Mouse (Mus musculus) right cerebral cortex, postnatal 4 days (tissue): Measurements from ENCODE around the gene Sema6c.
"Not testable (repeated sequence)": the region's sequence is repeated elsewhere in the genome, so short reads cannot be mapped to it uniquely, and the experiment has no call there.

ENCODE experiments used
- DNase-seq: peaks from one replicate; pipeline ENCODE4 v3.0.0-alpha.2; 2022

Sema6c gene

GRCm38 (mm10) chr3:95159987-95160963 is at the start of gene Sema6c:
Sema6c (plus strand) TSS chr3:95160457.
- DNase-seq = peak; percentile 89

DNA sequence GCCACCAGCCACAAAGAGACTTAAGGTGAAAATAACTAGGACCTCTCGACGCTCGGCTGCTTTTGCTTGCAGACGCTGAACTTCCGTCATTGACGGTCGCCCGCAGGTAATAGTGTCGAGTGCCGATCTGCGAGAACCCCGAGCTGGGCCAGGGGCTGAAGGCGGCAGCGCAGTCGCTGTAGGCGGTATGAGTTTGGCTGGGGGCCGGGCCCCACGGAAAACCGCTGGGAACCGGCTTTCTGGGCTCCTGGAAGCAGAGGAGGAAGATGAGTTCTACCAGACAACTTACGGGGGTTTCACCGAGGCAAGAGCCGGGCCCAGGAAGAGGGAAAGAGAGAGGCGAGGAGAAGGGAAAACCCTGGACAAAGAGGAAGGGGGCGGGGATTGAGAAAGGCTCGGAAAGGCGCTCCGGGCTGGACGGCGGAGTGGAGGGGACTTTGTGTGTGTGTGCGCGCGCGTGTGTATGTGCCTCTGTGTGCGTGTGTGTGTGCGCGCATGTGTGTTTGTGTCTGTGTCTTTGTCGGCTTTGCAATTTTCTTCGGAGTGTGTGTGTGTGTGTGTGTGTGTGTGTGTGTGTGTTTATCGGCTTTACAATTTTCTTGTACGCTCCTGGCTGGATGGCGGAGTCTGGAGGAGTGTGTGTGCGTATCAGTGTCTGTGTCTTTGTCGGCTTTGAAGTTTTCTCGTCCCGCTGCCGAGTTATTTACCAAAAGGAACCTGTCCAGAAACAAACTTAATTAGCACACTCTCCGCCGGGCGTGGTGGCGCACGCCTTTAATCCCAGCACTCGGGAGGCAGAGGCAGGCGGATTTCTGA is 49.1 kb upstream of the Sema6c start, which contains the start of gene Vps72:
Gene Vps72, plus strand, starts transcription at position 112 of the 816 bp plus-strand sequence.
- peak; percentile 83 for DNase-seq

GRCm38 (mm10) chr3:95112760-95113159 is 47.5 kb upstream of the Sema6c start:
- no peak for DNase-seq

- DNase-seq = no peak
Observed at GRCm38 (mm10) chr3:95117751-95118150, 42.5 kb upstream of the Sema6c start.

DNA sequence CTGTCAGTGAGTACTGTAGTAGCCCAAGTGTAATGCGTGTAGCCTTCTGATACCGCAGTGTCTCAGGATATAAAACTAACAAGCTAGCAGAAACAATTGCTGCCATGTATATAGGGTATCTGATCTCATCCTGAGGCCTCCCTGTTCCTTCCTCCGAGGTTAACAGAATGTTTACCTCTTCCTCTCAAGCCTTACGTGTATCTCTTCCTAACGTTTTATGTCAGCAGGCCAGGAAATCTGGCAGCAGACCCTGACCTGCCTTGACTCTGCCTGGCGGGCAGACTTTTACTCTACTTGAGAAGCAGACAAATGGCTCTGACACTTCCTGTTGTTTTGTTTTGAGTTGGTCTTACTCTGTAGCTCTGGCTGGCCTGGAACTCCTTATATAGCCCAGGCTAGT is 38.7 kb upstream of the Sema6c start:
- DNase-seq = no peak

GRCm38 (mm10) chr3:95124246-95124645 is 36.0 kb upstream of the Sema6c start, which contains the start of gene Tmod4:
Tmod4 (plus strand) TSS chr3:95124476.
- DNase-seq = no peak

GRCm38 (mm10) chr3:95124972-95125371 is 35.3 kb upstream of the Sema6c start:
- DNase-seq = peak; percentile 72

DNA sequence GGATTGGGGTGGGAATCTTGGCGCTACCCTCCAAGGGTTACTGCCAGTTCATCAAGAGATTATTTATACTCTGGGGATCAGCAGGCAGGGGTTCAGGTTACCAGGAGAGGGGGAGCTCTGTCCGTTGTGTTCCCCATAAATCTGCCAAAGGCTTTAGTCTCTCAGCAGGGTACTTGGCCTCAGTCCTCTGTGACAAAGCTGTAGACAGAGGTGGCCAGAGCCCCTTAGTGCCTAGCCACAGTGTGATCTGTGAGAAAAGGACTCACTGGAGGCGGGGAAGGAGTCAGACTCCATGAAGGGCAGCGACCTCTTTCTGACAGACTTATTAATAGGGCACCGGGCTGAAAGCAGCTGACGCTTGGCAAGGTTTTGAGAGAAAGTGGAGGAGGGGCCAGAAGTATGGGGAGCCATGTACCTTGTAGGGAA is 31.0 kb upstream of the Sema6c start:
- DNase-seq = no peak

DNA sequence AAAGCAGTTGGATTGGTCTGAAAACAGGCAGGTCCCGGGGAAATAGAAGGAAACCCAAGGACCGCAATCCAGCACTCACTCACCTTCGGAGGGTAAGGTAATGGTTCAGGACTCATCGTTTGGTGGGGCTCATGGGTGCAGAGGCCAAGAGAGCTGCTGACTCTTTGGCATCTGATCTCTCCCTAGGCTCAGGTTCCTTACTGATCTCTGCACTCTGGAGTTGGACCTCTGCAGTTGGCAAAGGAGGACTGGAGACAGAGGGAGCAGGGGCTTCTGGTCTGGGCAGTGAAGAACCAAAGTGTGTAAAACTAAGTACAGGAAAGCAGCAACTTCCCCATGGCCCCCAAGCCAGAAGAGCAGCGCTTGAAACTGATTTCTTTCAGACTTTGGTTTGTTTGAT is 30.2 kb upstream of the Sema6c start:
- DNase-seq = no peak

DNA sequence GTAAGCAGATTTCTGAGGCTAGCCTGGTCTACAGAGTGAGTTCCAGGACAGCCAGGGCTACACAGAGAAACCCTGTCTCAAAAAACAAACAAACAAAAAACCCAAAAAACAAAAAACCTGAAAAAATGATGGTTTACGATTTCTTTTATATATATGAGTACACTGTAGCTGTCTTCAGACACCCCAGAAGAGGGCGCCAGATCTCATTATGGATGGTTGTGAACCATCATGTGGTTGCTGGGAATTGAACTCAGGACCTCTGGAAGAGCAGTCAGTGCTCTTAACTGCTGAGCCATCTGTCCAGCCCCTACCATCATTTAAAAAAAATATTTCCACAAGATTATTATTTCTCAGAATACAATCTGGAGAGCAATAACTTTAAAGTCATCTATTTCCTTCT is 27.9 kb upstream of the Sema6c start:
- not testable (repeated sequence) for DNase-seq

DNA sequence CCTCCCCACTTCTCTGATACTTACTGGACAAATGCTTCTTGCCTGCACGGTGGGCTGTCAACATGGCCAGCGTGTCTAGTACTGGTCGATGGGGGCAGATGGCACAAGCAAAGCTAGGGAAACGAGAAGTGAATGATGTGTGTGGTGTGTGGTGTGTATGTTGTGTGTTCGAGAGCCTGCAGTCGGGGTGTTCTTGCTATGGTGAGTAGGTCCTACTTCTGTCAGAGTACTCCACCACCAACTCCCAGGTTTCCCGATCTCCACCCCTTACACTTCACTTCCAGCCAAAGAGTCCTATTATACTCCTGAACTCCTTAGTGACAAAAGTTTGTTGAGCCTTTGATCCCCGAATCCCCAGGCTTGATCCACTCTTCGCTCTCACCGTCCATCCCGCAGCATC is 27.1 kb upstream of the Sema6c start:
- DNase-seq = no peak

DNA sequence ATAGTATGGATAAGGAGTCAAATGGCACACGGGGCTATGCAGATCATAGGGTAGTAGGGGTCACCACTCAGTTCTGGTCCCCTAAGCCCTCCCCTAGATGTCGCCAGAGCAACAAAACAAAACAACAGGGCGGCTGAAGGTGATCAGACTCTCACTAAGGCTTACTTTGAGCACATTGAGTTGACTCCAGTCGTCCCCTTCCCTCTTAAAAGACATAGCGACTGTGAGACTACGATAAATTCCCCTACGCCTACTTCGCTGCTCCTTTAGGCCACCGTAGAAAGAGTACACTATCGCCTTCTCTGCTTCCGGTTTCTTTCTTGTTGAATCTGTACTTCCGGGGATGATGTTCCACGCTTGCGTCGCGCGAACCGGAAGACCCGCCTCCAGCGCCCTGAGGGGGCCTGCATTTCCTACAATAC is 26.6 kb upstream of the Sema6c start, which contains the start of the genes Scnm1 and Lysmd1:
Gene Scnm1, minus strand, starts transcription at position 332 of the 422 bp plus-strand sequence.
Gene Lysmd1, plus strand, starts transcription at position 409 of the 422 bp plus-strand sequence.
- DNase-seq = peak; percentile 78

DNA sequence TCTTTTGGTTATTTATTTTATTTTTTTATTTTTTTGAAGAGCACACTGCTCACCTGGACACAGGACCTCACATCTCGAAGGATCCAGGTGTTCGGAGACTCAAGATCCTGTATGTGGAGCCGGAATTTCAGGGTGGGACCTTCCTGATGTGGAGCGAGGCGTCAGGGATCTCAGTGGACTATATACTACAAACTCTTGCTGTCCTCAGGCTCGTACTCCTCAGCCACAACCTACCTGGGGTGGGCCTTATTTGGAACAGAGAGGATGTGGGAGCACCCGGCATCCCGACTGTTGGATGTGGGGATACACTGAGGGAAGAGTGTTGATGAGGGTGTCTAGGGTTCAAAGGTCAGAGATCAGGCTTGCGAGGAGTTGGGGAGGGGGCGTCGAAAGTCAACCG is 26.1 kb upstream of the Sema6c start:
- DNase-seq = not testable (repeated sequence)

- peak; percentile 40 for DNase-seq
Observed at GRCm38 (mm10) chr3:95135023-95135422, 25.2 kb upstream of the Sema6c start.

GRCm38 (mm10) chr3:95135433-95136052 is 24.7 kb upstream of the Sema6c start:
- no peak for DNase-seq

GRCm38 (mm10) chr3:95136336-95136735 is 23.9 kb upstream of the Sema6c start:
- DNase-seq = no peak

DNA sequence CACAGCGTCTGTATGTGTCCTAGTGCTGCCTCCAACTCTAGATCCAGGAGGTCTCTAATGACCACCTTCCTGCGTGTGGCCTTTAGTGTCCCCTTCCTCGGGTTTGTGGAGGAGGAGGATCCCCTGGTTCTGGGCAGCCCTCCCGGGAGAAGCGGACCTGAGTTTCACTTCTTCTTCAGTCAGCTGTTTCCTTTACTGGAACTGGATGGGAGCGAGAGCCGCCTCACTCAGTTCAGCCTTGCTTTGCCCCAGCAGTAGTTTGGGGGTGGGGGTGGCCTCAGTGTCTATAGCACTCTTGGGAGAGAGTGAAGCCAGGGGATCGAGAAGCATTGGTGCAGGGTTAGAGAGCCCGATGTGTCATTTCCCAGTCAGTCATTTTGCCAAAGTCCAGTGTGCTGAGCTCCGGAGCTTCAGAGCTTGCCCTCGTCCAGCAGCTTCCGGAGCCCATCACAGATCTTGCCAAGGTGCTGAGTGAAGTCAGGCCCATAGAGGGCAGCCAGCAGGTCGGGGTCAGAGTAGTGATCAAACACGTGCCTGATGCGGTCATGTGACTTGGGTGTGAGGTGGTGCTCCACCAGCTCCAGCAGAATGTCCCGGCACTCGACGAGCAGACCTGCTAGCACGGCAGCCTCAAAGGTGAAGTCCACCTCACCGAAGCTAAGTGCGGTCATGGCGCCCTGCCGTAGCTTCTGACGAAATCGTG is 20.5 kb upstream of the Sema6c start:
- DNase-seq = no peak

DNA sequence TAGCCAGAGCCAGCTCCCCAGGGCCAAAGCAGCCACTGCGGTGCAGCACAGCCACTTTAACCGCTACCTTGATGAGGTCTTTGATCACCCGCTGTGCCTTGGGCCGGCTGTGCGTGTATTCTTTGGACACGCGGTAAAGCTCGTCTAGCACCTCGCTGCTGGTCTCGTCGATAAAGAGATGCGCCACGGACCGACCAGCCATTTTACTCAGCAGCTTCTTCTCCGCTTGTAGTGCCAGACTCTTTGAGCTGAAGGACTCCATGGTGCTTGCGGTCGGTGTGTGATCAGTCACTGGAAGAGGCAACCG is 20.0 kb upstream of the Sema6c start:
- DNase-seq = no peak

GRCm38 (mm10) chr3:95140795-95141194 is 19.5 kb upstream of the Sema6c start:
- no peak for DNase-seq

DNA sequence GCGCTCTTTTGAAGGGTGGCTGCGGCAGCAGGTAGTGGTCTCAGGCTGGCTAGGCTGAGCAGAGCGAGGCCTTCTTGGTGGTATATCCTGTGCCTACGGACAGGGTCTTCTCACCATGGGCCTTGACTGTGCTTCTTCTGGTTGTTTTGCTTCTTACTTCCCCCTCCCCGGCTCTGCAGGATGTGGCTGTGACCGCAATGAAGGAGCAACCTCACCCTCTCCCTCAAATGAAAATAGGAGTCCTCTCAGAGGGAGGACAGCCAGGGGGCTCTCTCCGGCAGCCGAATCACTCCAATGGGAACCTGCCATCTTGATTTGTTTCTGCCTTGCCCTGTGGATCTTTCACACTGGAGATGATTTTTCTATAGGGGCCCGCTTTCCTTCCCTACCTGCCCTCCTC is 18.8 kb upstream of the Sema6c start:
- no peak for DNase-seq

- no peak for DNase-seq
Observed at GRCm38 (mm10) chr3:95141952-95142616, 18.2 kb upstream of the Sema6c start, which contains the start of gene Tnfaip8l2. Tnfaip8l2 (minus strand) TSS chr3:95142360.

DNA sequence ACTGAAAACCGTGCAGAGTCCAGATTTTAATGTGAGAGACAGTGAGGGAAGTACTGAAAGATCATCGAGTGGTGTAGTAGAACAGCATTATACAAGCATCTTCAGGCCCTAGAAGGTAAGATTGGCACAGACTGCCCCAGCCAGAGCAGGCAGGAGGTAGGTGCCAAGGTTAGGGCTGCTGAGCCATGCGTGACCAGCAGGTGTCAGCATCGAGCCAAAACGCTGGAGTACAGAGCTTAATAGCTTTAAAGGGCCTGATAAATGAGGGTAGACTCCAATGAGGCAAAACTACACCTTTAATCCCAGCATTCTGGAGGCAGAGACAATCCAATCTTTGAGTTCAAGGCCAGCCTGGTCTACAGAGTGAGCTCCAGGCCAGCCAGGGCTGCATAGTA is 17.6 kb upstream of the Sema6c start:
- peak; percentile 85 for DNase-seq
